Mouse (Mus musculus) midbrain, embryonic 11.5 days (tissue): ENCODE measurements around the gene Mark3. TPM values are rescaled to one million over a fixed set of nuclear protein-coding genes. Genes with fewer than 3 reads are reported as not detected.

Experiments
- ATAC-seq: fragments of 200-750 bp; cut with Nextera tagmentation; 2 replicates; pipeline ENCODE4 v1.8.0; 2017; ENCODE audit warnings: moderate TSS enrichment, moderate library complexity; ENCODE audit not compliant: low FRiP score
- DNase-seq: peaks from one replicate; pipeline ENCODE4 v3.0.0; 2015; ENCODE audit warnings: low spot score; ENCODE audit errors: missing footprints
- H3K27ac ChIP-seq: fragments of 300-500 bp; sonication (generic); 2 replicates; pipeline ENCODE4 v1.5.1; 2014; ENCODE audit warnings: low read depth, low read length
- H3K27me3 ChIP-seq: fragments of 300-500 bp; sonication (generic); 2 replicates; pipeline ENCODE4 v1.6.1; 2014; ENCODE audit warnings: mild to moderate bottlenecking, low read length, moderate library complexity, mixed read lengths; ENCODE audit not compliant: control insufficient read depth, insufficient read depth
- H3K36me3 ChIP-seq: fragments of 300-500 bp; sonication (generic); 2 replicates; pipeline ENCODE4 v1.6.1; 2014; ENCODE audit warnings: mild to moderate bottlenecking, low read length, moderate library complexity, mixed read lengths; ENCODE audit not compliant: control insufficient read depth, insufficient read depth
- H3K4me1 ChIP-seq: fragments of 300-500 bp; sonication (generic); 2 replicates; pipeline ENCODE4 v1.6.1; 2014; ENCODE audit warnings: low read length; ENCODE audit not compliant: control insufficient read depth, insufficient read depth
- H3K4me2 ChIP-seq: fragments of 300-500 bp; sonication (generic); 2 replicates; pipeline ENCODE4 v1.6.1; 2014; ENCODE audit warnings: mild to moderate bottlenecking, moderate library complexity
- H3K4me3 ChIP-seq: fragments of 300-500 bp; sonication (generic); 2 replicates; pipeline ENCODE4 v1.5.1; 2014; ENCODE audit warnings: low read depth, low read length
- H3K9ac ChIP-seq: fragments of 300-500 bp; sonication (generic); 2 replicates; pipeline ENCODE4 v1.6.1; 2014; ENCODE audit warnings: low read length
- H3K9me3 ChIP-seq: fragments of 300-500 bp; sonication (generic); 2 replicates; pipeline ENCODE4 v1.6.1; 2016; ENCODE audit warnings: low read length; ENCODE audit not compliant: control insufficient read depth
- WGBS: fragments of 180-500 bp; shearing (Covaris S2); extraction: QIAGEN DNeasy Blood & Tissue Kit; methylation state at CpG from one replicate; pipeline ENCODE4 v1.1.7; 2014; 5-methylcytosine and 5-hydroxymethylcytosine counted together
- polyA plus RNA-seq: library from polyadenylated mRNA; unstranded; fragments of >200 nt; fragmentation: Nextera tagmentation; extraction: Ambion mirVana; gene quantifications from 2 replicates; pipeline ENCODE4 v1.2.1, GENCODE M21; 2014

Gene Mark3
- polyA plus RNA-seq, 1 experiment from 2014 or later, result 73.7 TPM

- H3K9me3 ChIP-seq, result no peaks in the 10 kb centered on the region
- WGBS, result 84% methylated on average over 7 of the region's 7 CpGs
- DNase-seq (no peak), ATAC-seq (no peak)
- H3K27me3 ChIP-seq, result no peaks in the 10 kb centered on the region
- no peaks in the 10 kb centered on the region for H3K36me3 ChIP-seq
- no peak overlapping the region for H3K27ac ChIP-seq
- H3K4me3 ChIP-seq, result no peak overlapping the region
- H3K4me1 ChIP-seq, result peaks cover 17% of the 10 kb centered on the region
- no peak overlapping the region for H3K9ac ChIP-seq
- no peak overlapping the region for H3K4me2 ChIP-seq
Observed at GRCm38 (mm10) chr12:111572406-111572805, 1.9 kb upstream of the Mark3 start.

- peak overlapping the region; percentile 54 for H3K9ac ChIP-seq
- no peaks in the 10 kb centered on the region for H3K27me3 ChIP-seq
- H3K4me3 ChIP-seq, result peak overlapping the region; percentile 100
- H3K4me2 ChIP-seq, result peak overlapping the region; percentile 97
- WGBS, result 53% methylated on average over 6 of the region's 6 CpGs
- no peak for ATAC-seq
- H3K9me3 ChIP-seq, result no peaks in the 10 kb centered on the region
- H3K4me1 ChIP-seq, result peaks cover 17% of the 10 kb centered on the region
- no peak for DNase-seq
- H3K27ac ChIP-seq, result no peak overlapping the region
- H3K36me3 ChIP-seq, result no peaks in the 10 kb centered on the region
Observed at GRCm38 (mm10) chr12:111573315-111573714, 1.0 kb upstream of the Mark3 start.

DNA sequence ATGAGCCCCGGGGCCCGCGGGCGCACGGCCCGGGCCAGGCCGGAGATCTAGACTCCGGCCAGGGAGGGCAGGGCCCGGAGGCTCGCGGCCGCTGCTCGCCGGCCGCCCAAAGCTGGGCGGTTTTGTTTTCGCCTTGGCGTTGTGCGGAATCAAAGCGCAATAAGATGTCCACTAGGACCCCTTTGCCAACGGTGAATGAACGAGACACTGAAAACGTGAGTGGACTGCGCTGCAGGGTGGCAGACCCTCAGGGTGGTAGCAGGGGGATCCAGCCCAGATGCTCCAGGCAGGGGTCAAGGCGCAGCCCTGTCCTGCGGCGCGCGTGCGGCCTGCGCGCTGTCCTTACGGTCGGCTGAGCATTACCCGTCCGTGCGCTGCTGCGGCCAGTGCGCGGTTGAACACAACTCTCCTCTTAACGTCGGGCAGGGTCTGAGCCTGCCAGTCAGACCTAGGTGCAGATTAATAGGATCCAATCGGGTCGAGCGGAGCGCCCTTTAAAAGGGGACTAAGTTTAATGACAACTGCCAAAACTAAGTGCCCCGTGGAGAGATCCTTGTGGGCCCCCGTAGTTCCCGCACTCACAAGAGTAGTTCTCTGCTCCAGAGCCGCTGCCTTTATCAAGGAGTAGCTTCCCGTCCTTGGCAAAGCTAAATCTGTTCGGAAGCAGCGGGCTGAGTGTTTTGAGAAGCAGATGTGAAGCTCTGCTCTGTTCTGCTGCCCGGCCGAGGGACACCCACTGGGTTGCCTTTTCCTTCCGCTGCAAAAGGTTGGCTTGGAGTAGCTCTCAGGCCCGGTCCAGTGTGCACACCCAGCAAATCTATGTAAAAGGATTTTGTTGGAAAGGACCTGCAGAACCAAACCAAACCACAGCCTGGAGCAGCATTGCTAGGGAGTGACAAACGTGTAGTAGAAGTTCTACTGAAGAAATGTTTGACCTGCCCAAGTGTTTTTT, 840 bp downstream of the Mark3 start:
- peak overlapping the region; percentile 97 for H3K4me2 ChIP-seq
- peak overlapping the region; percentile 98 for H3K9ac ChIP-seq
- H3K36me3 ChIP-seq, result no peaks in the 10 kb centered on the region
- H3K9me3 ChIP-seq, result no peaks in the 10 kb centered on the region
- H3K27me3 ChIP-seq, result no peaks in the 10 kb centered on the region
- WGBS, result under 1% methylated on average over 58 of the region's 58 CpGs
- DNase-seq, result peak; percentile 94
- peak overlapping the region; percentile 100 for H3K4me3 ChIP-seq
- H3K4me1 ChIP-seq, result peaks cover 17% of the 10 kb centered on the region
- peak; percentile 65 for ATAC-seq
- peak overlapping the region; percentile 83 for H3K27ac ChIP-seq

DNA sequence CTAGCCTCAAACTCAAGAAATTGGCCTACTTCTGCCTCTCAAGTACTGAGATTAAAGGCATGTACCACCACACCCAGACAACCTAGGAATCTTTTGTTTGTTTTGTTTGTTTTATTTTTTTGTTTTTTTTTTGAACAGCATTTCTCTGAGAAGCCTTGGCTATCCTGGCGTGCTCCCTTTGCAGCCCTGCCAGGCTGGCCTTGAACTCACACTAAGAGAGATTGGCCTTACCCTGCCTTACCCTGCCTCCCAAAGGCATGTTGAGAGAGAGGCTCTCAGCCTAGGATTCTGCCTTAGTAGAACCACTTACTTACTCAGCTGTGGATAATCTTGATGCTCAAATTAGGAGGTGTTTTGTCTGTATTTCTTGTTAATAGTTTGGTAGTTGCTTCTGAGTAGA, 8.7 kb downstream of the Mark3 start:
- ATAC-seq, result no peak
- DNase-seq, result no peak
- Histone ChIP-seq H3K4me2 (no peak overlapping the region), H3K4me1 (no peaks in the 10 kb centered on the region; the same call in 1 of the 2 replicates), H3K36me3 (no peaks in the 10 kb centered on the region), H3K9ac (no peak overlapping the region), H3K27me3 (no peaks in the 10 kb centered on the region), H3K9me3 (no peaks in the 10 kb centered on the region), H3K4me3 (no peak overlapping the region), H3K27ac (no peak overlapping the region)
- 94% methylated on average over 1 of the region's 1 CpGs for WGBS

DNA sequence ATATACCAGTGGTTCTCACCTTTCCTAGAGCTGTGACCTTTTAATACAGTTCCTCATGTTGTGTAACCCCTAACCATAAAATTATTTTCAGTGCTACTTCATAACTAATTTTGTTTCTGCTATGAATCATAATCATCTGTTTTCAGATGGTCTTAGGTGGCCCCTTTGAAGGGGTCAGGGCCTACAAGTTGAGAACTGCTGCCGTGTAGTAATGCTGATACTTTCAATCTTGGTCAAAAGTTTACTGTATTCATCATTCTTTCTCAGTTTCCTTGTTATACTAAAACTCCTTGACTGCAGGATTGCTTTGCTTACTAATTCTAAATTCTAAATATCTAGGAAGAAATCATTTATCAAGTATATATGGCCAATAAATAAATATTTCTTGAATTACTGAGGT, 10.1 kb downstream of the Mark3 start:
- WGBS, result 97% methylated on average over 1 of the region's 1 CpGs

DNA sequence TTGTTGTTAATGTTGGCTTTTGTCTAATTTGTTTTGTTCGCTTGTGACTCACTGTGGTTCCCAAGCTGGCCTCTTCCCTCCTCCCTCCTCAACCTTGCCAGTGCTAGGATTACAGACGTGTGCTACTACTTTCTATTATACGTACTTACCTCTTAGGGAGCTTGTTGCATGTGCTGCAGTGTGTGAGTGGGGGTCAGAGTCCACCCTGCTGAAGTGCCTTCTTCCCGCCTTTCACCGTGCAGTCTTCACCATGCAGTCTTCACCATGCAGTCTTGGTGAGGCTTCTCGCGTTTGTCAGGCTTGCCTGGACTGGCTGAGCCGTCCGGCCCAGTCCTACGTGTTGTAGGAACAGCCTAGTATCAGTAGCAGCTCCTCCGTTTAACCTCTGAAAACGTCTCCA, 12.9 kb downstream of the Mark3 start:
- H3K4me1 ChIP-seq, result no peaks in the 10 kb centered on the region; the same call in 1 of the 2 replicates
- WGBS, result 88% methylated on average over 12 of the region's 12 CpGs
- no peak overlapping the region for H3K27ac ChIP-seq
- H3K9me3 ChIP-seq, result no peaks in the 10 kb centered on the region
- no peak overlapping the region for H3K4me2 ChIP-seq
- H3K36me3 ChIP-seq, result no peaks in the 10 kb centered on the region
- ATAC-seq (no peak), DNase-seq (no peak)
- H3K27me3 ChIP-seq, result no peaks in the 10 kb centered on the region
- no peak overlapping the region for H3K9ac ChIP-seq
- H3K4me3 ChIP-seq, result no peak overlapping the region

More for the DNA sequence above, 10.1 kb downstream of the Mark3 start:
- Histone ChIP-seq H3K36me3 (no peaks in the 10 kb centered on the region), H3K9ac (no peak overlapping the region), H3K27me3 (no peaks in the 10 kb centered on the region), H3K27ac (no peak overlapping the region), H3K4me3 (no peak overlapping the region), H3K4me2 (no peak overlapping the region), H3K4me1 (no peaks in the 10 kb centered on the region; the same call in 1 of the 2 replicates), H3K9me3 (no peaks in the 10 kb centered on the region)
- DNase-seq, result no peak
- ATAC-seq, result no peak

DNA sequence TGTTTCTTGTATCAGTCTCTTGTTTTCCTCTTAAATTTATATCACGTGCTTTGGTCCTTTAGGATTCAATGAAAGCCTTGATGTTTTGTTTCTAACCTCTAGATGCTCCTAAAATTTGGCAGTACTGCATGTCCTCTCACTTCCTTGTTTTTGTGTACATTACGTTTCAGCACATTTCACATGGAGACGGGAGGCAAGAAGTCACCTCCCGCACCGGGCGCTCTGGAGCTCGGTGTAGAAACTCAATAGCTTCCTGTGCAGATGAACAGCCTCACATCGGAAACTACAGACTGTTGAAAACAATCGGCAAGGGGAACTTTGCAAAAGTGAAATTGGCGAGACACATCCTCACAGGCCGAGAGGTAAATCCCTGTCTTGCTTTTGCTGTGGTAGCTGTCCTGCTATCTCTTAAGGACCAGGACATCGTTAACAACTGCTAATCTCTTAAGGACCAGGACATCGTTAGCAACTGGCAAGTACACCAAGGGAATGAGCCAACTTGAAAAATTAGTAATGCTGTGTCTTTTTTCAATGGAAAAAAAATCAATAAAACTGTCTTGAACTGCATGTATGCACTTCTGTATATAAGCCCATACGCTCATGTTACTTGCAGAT, 18.2 kb downstream of the Mark3 start:
- H3K27ac ChIP-seq, result no peak overlapping the region
- peaks cover 14% of the 10 kb centered on the region for H3K36me3 ChIP-seq
- H3K4me1 ChIP-seq, result no peaks in the 10 kb centered on the region
- ATAC-seq, result no peak
- H3K4me2 ChIP-seq, result no peak overlapping the region
- H3K9me3 ChIP-seq, result no peaks in the 10 kb centered on the region
- no peak for DNase-seq
- no peak overlapping the region for H3K9ac ChIP-seq
- no peaks in the 10 kb centered on the region for H3K27me3 ChIP-seq
- WGBS, result 93% methylated on average over 14 of the region's 14 CpGs
- H3K4me3 ChIP-seq, result no peak overlapping the region

- Histone ChIP-seq H3K4me3 (no peak overlapping the region), H3K4me1 (no peaks in the 10 kb centered on the region), H3K9me3 (no peaks in the 10 kb centered on the region), H3K27ac (no peak overlapping the region), H3K27me3 (no peaks in the 10 kb centered on the region), H3K9ac (no peak overlapping the region), H3K4me2 (no peak overlapping the region), H3K36me3 (peaks cover 21% of the 10 kb centered on the region)
- ATAC-seq (no peak), DNase-seq (no peak)
- 86% methylated on average over 2 of the region's 2 CpGs for WGBS
Observed at GRCm38 (mm10) chr12:111593775-111594174, 19.5 kb downstream of the Mark3 start.

GRCm38 (mm10) chr12:111597310-111597709, 23.0 kb downstream of the Mark3 start:
- no peak overlapping the region for H3K4me3 ChIP-seq
- H3K27ac ChIP-seq, result no peak overlapping the region
- H3K9ac ChIP-seq, result no peak overlapping the region
- no peaks in the 10 kb centered on the region for H3K4me1 ChIP-seq
- no peak overlapping the region for H3K4me2 ChIP-seq
- H3K36me3 ChIP-seq, result peaks cover 21% of the 10 kb centered on the region
- ATAC-seq (no peak), DNase-seq (no peak)
- H3K27me3 ChIP-seq, result no peaks in the 10 kb centered on the region
- WGBS, result 93% methylated on average over 1 of the region's 1 CpGs
- no peaks in the 10 kb centered on the region for H3K9me3 ChIP-seq
